Mouse (Mus musculus) cortical plate, adult 2 months (tissue): ENCODE results near the gene Slc36a1.

Experiments used
- CTCF ChIP-seq: fragments of 200-500 bp; IDR thresholded peaks from 2 replicates; pipeline ENCODE4 v1.5.1; 2011; ENCODE audit warnings: mild to moderate bottlenecking, control low read depth, low read length; ENCODE audit not compliant: insufficient read depth; ENCODE audit errors: extremely low read depth
- POLR2A ChIP-seq: fragments of 200-500 bp; IDR thresholded peaks from 2 replicates; pipeline ENCODE4 v1.6.1; 2011; ENCODE audit warnings: mild to moderate bottlenecking, low read length, control low read depth; ENCODE audit not compliant: insufficient read depth; ENCODE audit errors: extremely low read depth

DNA sequence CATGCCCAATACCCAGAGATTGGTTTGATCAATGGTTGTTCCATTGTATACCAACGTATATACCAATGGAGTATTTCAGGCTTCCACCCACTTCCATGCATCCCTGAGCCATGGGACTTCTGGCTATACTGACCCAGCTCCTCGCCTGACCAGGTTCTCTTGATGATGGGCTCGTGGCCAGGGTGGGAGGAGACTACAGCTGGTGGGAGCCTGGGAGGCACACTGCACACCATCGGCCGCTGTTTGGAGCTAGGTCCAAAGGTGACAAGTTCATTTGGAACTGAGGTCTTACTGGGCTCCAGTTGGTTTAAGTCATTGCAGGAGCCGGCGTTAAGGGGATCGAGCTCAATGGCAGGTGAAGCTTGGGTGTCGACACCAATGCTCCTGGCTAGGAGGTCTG is 49.2 kb downstream of the Slc36a1 start:
- TF ChIP-seq CTCF = no peak
- no peak for TF ChIP-seq POLR2A
